Mouse (Mus musculus) inflammation-experienced regulatory T-cells, adult 6 months (primary cell): ENCODE data around the gene St6galnac1. TPM values are rescaled to one million over a fixed set of nuclear protein-coding genes. Genes with fewer than 3 reads are reported as not detected.

ENCODE experiments used
- ATAC-seq: one replicate; pipeline ENCODE4 v1.8.0; 2017
- polyA plus RNA-seq, 3 experiments: library from polyadenylated mRNA; unstranded; fragments of 100-300 nt; shearing (Covaris generic); gene quantifications; one replicate each; pipeline ENCODE4 v1.2.1; 2017

St6galnac1 gene
- polyA plus RNA-seq, 3 experiments from 2014 or later: 9.0 to 17.1 (median 13.5) TPM

DNA sequence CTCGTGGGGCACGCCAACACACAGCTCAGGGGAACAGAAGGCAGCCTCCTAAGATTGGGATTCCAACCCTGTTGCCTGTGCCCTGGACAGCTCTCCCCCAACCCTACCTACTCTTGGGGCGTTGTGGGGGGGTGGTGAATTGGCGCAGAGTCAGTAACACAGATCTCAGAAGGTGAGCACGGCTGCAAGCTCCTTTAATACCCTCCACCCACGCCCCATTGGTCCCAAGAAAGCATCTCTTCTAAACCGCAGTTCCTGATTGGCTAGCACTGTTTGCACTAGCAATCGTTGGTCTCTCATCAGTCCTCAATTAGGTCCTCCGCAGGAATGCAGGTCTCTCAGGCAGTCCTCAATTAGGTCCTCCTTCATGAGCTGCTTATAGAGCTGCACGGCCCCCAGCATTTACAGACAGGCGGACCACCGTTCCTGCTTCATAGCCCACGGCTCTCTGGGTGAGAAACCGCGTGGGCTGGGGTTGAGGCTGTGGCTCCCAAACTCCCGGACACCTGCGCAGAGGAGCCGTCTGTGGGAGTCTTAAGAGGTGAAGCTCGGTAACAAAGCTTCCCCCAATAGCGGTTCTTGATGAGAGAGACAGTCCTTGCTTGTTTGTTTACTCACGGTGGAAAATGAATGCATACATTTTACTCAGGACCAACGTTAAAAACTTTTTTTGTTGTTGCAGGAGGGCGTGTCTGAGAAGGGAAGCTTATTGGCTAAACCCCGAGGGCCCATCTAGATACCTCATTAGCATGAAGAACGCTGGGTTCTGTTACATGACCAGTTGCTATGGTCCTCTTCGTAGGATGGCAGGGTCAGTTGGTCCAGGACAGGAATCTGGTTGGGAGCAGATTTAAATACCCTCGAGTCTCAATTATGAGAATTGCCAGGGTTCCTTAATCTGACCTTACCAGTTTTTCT lies 50.0 kb downstream of the St6galnac1 start:
- no peak for ATAC-seq

GRCm38 (mm10) chr11:116723064-116723463 lies 52.2 kb downstream of the St6galnac1 start:
- no peak for ATAC-seq

- no peak for ATAC-seq
Measured at GRCm38 (mm10) chr11:116721548-116722271, 53.6 kb downstream of the St6galnac1 start.

- ATAC-seq: no peak
Measured at GRCm38 (mm10) chr11:116720319-116720865, 54.9 kb downstream of the St6galnac1 start.

Other genes with a start within 250 kb of the St6galnac1 start
- not detected for gene Sphk1, start 244.6 kb downstream of the St6galnac1 start, polyA plus RNA-seq
- gene Ube2o, start 194.1 kb downstream of the St6galnac1 start, polyA plus RNA-seq: 1 to 10 TPM; 1.5 to 2.2 (median 2.0) TPM
- not detected for gene Aanat, start 189.1 kb downstream of the St6galnac1 start, polyA plus RNA-seq
- gene Rhbdf2, start 148.5 kb downstream of the St6galnac1 start, polyA plus RNA-seq: 1 to 10 TPM; 3.4 to 9.3 (median 3.9) TPM
- not detected for gene Prcd, start 122.0 kb downstream of the St6galnac1 start, polyA plus RNA-seq
- under 1 TPM in 2 of 3 experiments, not detected in 1; 0.24 to 0.32 TPM for gene Cygb, start 121.2 kb downstream of the St6galnac1 start, polyA plus RNA-seq
- gene Mxra7, start 52.5 kb upstream of the St6galnac1 start, polyA plus RNA-seq: not detected
- gene Mettl23, start 67.8 kb upstream of the St6galnac1 start, polyA plus RNA-seq: 100 to 1,000 TPM; 121 to 151 (median 145) TPM
- 10 to 100 TPM; 49.7 to 58.8 (median 53.6) TPM for gene Jmjd6, start 67.9 kb upstream of the St6galnac1 start, polyA plus RNA-seq
- gene Mfsd11, start 76.9 kb upstream of the St6galnac1 start, polyA plus RNA-seq: 10 to 100 TPM; 18.7 to 31.0 (median 29.0) TPM
- gene Srsf2, start 77.6 kb upstream of the St6galnac1 start, polyA plus RNA-seq: 100 to 1,000 TPM; 189 to 367 (median 325) TPM
- not detected for gene Mgat5b, start 143.4 kb upstream of the St6galnac1 start, polyA plus RNA-seq